Mouse (Mus musculus) heart, postnatal 14 days (tissue): ENCODE results near the gene Tomm40l. TPM values are rescaled to one million over a fixed set of nuclear protein-coding genes. Genes with fewer than 3 reads are reported as not detected.

ENCODE experiments used
- DNase-seq, 2 experiments: peaks; one replicate each; pipeline ENCODE4 v3.0.0; 2021 to 2022
- intact Hi-C: fragments of 180-260 bp; cut with DNase I; formaldehyde crosslinking; loops from one replicate; pipeline ENCODE4 v1.15.1; 2025
- total RNA-seq, 2 experiments: library from RNA; stranded (reverse); gene quantifications; 2 replicates each; pipeline ENCODE4 v1.2.3; 2021

Tomm40l gene
- total RNA-seq, 2 experiments from 2014 or later: 86.2 to 92.8 TPM

DNA sequence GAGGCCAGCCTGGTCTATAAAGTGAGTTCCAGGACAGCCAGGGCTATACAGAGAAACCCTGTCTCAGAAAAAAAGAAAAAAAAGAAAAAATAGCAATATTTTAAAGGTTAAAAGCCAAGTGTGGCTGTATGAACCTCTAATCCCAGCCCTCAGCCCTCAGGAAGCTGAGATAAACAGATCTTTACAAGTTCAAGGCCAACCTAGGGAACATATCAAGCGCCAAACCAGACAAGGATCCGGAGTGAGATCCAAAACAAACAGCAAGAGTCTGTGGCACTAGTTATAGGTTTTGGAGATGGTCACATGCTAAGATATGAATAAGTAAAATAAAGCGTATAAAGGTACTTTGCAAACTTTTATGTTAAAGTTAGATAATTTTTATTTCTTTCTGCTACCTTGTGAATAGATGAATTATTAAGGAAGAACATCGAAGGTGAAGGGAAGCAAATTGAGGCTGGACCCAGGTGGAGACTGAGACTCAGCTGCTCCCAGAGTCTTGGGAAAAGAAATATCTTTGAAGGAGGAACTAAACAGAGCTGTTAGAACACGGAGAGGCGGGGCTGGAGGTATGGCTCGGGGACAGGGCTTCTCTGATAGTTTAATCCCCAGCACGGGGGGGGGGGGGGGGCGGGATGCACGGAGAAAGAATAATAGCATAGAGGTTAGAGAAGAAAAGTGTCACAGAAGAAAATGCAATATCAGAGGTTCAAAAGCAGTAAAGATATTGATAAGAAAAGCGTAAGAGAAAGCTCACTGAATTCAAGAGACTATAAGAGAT is 18.7 kb downstream of the Tomm40l start:
- no peak for DNase-seq
- intact Hi-C loops: no loop called here

DNA sequence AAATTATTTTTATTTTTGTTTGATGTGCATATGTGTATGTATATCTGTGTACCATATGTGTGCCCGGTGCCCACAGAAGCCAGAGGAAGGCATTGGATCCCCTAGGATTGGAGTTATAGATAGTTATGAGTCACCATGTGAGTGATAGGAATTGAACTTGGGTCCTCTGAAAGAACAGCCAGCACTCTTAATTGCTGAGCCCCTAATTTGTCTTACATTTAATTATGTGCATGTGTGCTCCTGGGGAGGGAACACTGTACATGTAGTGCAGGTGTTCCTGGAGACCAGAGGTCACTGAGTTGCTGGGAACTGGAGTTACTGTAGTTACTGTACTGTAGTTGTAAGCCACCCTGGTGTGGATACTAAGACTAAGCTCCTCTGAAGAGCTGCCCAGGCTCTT is 21.5 kb downstream of the Tomm40l start:
- intact Hi-C loops: no loop called here

DNA sequence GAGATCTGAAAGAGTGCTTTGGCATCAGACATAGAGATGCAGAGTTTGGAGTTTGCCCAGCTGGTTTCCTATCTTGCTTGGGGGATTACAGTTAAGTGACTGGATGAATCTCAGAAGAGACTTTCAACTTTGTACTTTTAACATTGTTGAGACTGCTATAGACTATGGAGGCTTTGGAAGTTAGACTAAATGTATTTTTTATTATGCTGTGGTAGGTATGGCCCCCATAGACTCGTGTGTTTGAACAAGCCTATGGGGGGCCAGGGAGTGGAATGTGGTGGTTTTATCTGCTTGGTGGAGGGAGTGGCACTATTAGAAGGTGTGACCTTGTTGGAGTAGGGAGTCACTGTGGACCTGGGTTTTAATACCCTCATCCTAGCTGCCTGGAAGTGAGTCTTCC is 22.8 kb downstream of the Tomm40l start:
- no peak for DNase-seq
- intact Hi-C loops: no loop called here

More for the DNA sequence above, 21.5 kb downstream of the Tomm40l start:
- DNase-seq: no peak

DNA sequence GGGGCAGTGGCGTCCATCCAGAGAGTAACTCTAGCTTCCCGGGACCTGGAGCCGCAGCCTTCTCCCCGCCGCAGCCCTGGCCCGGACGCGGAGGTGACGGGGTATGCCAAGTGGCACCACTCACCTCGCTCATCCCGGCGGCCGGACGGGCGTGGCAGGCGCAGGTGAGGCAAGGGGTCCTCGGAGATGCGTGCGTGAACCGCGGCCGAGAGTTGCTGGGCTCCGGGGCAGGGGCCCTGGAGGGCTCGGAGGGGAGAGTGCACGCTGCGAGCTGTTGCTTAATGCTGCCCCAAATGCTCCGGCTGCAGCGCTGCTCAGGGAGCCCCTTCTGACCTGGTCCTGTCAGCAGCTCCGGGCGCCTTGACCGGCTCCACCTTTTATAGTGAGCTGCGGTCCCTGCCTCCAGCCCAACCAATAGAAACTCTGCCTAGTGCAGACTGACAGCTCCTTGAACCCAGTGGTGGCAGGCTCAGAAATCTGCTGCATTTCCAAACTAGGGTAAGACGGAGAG is 26.4 kb downstream of the Tomm40l start, which contains the start of gene Pcp4l1:
TSS of gene Pcp4l1 (minus strand) at position 382 of the 511 bp plus-strand sequence.
- peak; percentile 76 to 79 for DNase-seq
- intact Hi-C loops: no loop called here

DNA sequence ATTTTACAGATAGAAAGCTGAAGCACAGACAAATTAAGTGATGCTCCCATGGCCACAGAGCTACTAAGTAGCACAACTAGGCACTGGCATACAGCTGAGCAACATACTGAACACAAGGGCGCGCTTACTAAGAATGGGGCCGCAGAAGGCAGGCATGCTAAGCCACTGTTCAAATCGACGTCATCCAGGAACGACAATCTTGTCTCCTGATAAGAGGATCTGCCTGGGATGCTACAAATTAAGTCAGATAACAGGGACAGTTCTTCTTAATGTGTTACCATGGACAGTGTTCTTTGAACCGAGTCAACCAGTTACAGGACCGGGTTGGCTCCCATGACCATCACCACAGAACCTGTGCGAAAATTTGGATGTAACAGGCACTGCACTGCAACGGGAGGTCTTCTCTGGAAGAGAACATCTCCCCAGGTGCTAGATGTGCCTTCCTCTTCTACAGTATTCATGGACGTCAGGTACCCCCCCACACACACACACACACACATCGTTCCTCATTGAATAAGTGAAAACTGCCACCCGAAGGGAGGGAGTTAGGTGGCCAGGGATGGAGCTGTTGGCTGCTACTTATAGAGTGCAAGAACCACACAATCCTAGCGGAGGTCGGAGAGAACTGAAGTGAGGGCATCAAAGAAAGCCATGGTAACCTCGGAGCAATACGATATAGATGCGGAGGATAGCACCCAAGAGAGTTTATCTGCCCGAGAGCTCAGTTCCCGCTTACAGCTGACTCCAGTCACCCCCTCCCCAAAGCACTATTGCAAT is 27.1 kb downstream of the Tomm40l start:
- intact Hi-C loops: no loop called here
- no peak for DNase-seq

DNA sequence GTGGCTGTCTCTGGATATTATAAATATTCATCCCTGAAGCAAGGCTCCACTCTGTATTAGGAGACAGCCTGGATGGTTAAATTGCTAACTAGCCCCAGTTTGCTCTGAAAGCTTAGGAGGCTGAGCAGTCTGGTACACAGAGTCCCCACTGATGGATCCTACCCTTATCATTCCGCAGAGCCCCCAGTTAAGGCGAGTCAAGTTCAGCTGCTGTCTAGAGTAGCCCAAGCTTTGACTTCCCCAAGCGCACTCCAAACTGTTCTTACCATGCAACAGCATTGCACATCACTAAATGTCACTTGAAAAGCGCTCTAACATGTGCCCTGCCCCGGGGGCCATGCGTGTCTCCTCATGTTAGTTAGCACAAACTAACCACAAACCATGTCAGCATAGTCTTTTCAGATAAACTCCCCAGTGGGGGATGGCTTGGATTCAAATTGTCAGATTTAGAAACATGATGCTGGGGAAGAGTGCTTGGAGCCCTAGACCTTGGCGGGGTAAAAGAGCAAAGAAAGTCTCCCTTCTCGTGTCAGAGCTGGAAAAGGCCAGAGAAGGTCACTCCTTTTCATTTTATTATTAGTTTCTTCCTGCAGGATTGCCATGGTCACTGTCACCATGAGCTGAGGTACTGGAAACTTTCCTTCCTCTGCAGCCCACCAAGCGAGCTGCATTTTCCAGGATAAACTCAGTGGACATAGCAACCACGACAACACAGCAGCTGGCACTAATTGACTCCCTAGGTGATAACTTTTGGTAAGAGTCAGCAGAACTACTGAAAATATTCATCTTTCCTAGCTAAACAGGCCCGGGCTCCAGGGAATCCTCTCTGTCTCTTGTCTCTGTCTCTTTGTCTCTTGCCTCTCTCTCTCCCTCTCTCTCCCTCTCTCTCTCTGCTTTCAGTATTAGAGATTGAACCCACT is 28.1 kb downstream of the Tomm40l start:
- intact Hi-C loops: no loop called here
- no peak for DNase-seq

DNA sequence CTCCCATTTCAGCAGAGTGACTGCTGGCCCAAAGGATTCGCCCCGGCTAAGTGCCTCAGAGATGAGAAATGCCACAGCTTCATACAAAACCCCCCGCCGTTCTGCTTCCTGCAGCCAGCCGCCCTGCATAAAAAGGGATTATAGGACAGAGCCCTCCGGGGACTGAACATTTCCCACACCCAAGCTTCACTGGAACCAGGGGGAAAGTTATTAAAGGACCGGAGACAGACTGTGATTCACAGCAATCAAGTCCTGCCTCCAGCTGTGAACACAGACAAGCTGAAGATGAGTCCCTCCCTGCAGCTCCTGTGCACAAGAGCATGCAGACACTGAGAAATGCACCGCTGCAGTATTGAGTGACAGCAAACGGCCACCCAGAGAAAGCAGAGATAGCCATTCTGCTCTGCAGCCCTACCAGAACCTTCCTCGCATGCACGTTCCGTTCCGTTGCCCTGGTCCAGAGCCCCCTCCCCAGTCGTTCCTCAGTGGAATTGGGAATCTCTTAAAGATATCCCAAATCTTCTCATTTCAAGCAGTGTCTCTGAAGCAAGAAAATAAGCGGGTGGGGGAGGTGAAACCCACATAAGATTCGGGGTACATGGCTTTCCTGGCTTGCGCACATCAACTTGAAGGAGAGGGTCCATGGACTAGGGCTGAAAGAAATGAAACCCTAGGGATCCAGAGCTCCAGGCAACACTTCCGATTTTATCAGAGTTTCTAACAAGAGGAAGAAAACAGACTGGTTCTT is 29.0 kb downstream of the Tomm40l start:
- intact Hi-C loops: no loop called here
- DNase-seq: peak in 1 of 2 experiments; percentile 21

DNA sequence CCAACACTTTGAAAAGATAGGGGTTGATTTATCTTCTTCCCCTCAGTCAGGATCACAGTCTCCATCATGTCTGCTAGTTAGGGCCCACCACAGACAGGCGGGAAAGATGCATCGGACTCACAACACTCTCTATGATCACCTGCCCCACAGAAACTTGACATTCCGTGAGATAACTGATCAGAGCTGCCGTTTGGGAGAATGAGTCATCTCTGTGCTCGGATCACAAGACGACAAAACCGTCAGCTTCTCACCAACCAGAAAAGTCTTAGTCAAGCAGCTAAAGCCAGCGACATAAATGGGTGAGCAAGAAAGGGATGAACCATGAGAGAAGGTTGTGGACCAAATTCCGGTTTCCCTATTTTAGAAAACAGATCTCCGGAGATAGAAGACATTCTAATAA is 30.0 kb downstream of the Tomm40l start:
- DNase-seq: no peak
- intact Hi-C loops: no loop called here

DNA sequence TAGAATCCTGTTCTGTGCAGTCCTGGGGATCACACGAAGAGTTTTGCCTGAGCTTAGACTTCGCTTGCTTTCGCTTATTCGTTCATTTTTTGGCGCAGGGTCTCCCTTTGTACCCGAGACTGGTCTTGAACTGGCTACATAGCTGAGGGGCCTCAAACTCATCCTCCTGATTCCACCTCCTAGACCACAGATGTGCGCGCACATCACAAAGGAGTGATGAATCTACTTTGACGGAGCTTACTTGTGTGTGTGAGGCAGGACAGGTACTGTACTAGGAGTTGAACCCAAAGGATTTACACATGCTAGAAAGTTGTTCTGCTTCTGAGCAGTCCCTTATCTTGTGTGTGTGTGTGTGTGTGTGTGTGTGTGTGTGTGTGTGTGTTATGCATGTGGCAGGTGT is 31.5 kb downstream of the Tomm40l start:
- DNase-seq: no peak
- intact Hi-C loops: no loop called here

DNA sequence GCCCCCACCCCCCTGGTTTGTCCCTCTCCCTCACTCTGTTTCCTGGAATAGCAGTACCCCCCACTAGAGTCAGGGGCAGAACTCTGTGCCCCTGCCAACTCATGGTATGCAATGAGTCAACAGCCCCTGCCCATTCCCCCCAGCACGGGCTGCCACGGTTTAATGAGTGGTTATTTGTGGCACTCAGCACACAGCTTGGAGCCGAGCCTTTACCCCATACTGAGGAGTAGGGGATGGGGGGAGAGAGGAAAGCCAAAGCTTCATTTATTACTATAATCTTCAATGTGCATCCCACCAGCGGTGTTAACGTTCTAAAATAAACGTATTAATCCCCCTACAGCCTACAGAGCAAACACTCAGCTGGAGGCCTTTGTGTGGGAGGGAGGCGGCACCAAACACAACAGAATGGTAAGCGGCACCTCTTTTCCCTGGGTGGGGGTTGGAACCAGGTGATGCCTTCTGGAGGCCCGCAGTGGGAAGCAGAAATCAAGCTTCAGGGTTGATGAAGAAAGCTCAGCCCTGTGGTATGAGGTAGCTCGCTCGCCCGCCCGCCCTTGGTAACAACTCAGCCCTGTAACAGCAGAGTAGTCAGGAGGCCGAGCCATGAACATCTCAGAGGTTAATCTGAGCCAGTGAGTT is 32.7 kb downstream of the Tomm40l start:
- intact Hi-C loops: no loop called here
- peak in 1 of 2 experiments; percentile 16 for DNase-seq

DNA sequence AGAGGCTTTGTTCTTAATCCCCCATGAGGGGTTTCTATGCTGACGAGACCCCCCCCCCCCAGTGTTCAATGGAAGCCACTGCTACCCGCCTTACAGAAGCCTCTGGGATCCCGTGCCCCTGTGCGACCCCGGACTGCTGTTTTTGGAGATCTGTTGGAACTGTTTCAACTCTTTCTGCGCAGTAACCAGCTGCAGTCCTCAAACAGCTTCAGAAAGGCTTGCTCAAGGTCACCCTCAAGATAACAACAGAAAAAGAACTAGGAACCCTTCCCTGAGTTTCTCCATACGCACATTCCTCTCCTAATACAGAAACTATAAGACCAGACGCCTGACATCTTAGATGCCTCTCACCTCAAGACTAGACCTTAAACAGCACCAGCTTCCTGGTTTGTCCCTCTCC is 33.3 kb downstream of the Tomm40l start:
- peak in 1 of 2 experiments; percentile 37 for DNase-seq
- intact Hi-C loops: no loop called here

DNA sequence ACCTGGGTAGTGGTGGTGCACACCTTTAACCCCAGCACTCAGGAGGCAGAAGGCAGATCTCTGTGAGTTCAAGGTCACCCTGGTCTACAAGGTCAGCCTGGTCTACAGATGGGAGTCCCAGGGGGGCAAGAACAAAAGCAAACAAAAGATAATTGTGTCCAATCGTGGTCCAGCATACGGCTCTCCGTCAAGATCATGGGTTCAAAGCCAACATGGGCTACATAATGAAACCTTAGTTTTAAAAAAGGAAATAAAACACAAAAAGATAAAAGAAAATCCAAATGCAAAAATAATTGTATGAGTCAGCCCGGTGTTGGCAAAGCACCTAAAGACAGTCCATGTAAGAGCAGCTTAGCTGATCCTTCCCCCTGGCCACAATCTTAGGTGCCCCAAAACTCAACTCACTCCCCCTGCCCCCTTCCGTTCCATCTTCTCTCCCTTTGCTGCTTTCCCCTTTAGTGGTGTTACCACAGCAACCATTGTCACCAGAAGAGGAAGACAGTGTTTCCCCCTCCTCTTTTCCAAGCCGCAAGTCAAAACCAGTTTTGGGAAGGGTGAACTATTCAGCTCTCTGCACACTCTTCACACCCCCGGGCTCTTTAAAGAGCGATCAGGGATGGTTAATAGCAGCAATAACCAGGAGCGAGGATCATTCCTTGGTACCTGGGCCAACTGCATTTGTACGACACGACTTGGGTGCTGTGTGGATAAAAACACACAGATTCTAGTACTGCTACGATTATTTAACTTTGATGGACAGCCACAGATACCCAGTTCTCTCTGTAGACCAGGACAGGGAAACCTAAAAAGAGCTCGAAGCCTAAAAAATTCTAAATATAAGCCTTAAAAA is 34.2 kb downstream of the Tomm40l start:
- no peak for DNase-seq
- intact Hi-C loops: no loop called here

DNA sequence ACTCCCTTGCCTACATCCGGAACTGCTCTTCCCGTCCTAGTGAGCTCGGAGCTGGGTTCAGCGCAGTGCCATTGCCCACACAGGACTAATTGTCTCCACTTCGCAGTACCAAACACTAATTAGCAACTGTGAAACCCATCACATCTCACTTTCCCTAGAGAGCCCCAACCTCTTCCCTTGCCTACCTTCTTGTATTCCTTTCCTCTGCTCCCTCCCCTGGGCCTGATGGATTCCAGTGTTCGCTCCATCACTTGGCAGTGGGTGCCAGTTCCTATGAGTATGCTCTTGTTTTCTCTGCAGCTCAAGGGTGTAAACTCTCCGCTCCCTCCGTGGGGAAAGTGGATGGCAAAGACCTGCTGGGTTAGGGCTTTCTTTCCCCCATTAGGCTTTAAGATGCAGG is 36.7 kb downstream of the Tomm40l start:
- DNase-seq: no peak
- intact Hi-C loops: no loop called here

DNA sequence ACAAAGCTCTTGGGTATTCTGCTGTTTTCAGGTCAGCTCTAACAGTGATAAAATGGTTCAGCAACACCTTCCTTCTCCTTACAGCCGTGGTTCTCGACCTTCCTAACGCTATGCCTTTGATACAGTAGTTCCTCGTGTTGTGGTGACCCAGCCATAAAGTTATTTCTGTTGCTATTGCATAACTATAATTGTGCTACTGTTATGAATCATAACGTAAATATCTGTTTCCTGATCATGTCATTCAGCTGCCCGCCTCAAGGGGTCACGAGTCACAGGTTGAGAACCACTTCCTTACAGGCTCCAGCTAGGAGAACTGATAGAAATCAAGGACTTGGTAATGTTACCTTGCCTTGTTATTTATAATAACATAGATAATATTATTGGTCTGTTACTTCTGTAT is 38.0 kb downstream of the Tomm40l start:
- peak in 1 of 2 experiments; percentile 40 for DNase-seq
- intact Hi-C loops: no loop called here

DNA sequence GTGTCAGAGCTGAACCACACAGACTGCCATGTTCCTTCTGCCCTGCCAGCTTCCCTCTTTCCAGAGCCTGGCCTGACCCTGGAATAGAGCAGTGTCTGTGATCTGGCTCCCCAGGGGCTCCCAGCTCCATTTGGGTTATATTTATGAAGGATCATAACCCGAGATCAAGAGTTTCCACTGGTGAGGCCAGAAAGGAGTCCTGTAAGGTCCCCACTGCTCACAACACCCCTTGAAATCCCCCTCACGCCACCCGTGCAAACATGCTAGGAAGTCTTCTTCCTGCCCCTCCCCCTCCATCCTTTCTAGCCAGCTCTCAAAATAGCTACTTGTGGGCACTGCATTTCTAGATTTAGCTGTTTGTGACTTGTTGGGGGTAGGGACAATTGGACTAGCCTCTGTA is 38.7 kb downstream of the Tomm40l start:
- peak in 1 of 2 experiments; percentile 70 for DNase-seq
- intact Hi-C loops: no loop called here

DNA sequence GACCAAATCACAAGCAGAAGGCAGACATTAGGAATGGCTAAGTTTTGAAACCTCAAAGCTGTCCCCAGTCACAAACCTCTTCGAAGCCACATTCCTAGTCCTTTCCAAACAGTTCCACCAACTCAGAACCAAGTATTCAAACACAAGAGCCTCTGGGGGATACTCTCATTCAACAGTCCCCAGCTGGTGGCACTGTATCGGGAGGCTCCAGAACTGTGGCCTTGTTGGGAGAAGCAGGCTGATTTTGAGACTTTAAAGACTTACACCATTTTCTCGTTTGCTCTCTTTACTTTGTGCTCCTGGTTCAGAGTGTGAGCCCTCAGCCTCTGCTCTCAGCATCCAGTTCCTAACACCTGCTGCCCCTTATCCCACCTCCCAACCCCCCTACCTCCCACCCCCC is 39.3 kb downstream of the Tomm40l start:
- intact Hi-C loops: no loop called here
- DNase-seq: no peak

DNA sequence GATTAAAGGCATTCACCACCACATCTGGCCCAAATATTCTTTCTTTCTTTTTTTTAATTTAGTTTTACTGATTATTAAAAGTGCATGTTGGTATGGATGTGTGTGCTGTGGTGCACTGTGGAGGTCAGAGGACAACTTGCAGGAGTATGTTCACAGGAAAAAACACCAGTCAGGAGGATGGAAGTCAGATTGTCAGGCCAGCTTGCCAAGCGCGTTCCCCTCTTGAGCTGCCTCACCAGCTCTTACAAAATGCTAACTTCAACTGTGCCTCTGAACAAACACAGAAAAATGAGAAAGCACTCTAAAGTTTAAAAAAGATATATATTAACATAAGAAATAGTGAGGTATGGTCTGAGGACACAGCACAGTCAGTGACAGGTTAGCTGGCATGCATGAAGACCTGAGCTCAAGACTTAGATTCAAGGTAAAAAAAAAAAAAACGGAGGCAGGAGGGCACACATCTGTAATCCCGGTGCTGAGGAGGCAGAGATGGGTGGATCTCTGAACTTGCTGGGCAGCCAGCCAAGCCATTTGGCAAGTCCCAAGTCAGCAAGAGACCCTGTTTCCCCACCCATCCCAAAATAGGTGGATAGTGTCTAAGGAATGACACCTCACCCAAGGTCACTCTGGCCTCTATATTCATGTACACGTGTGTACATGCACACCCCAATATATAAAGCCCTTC is 42.7 kb downstream of the Tomm40l start:
- intact Hi-C loops: no loop called here
- no peak for DNase-seq

DNA sequence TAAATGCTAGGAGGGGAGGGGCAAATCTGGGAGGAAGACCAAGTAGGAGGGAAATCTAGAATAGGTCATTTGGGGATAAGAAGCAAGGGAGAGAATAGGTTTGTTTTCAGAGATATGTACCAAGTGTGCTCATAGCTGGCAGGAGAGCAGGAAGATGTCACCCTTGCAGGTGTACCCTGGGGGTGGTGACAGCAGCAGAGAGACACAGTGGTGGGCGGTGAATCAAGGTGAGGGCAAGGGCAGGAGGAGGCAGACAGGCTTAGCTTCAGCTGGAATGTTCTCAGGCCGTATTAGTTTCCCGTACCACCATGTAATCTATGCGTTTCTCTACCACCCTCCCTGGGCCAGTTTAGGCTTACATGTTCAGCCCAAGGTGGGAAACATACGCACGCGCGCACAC is 49.5 kb downstream of the Tomm40l start:
- no peak for DNase-seq
- intact Hi-C loops: no loop called here
